ENCODE assay signal across 31 mouse cellular contexts in genomic region chr2:118685088-118685487, GRCm38 (mm10). TPM values are rescaled to one million over a fixed set of nuclear protein-coding genes. Genes with fewer than 3 reads are reported as not detected.
"Had no signal": no experiment of that assay in that cellular context is flagged by ENCODE, and none has a peak within 500 bp of the region (broad histone marks: within the 10 kb centered on the region; RNA-seq: fewer than 3 reads in every experiment).

No protein-coding gene starts in this region.

- H3K4me2 ChIP-seq: embryonic facial prominence, embryonic 12.5 days; embryonic facial prominence, embryonic 13.5 days; embryonic facial prominence, embryonic 15.5 days; forebrain, embryonic 12.5 days; forebrain, embryonic 13.5 days; forebrain, embryonic 15.5 days had no signal

- H3K9me3 ChIP-seq: embryonic facial prominence, embryonic 10.5 days; embryonic facial prominence, embryonic 12.5 days; embryonic facial prominence, embryonic 13.5 days; embryonic facial prominence, embryonic 15.5 days; forebrain, embryonic 10.5 days; forebrain, embryonic 12.5 days; forebrain, embryonic 13.5 days; forebrain, embryonic 15.5 days had no signal

- H3K36me3 ChIP-seq: embryonic facial prominence, embryonic 10.5 days; embryonic facial prominence, embryonic 12.5 days; embryonic facial prominence, embryonic 13.5 days; embryonic facial prominence, embryonic 15.5 days; forebrain, embryonic 10.5 days; forebrain, embryonic 12.5 days; forebrain, embryonic 15.5 days had no signal

- H3K4me3 ChIP-seq: embryonic facial prominence, embryonic 10.5 days; embryonic facial prominence, embryonic 12.5 days; embryonic facial prominence, embryonic 13.5 days; embryonic facial prominence, embryonic 15.5 days; erythroblast, embryonic 14.5 days; forebrain, embryonic 10.5 days; forebrain, embryonic 12.5 days; forebrain, embryonic 13.5 days; forebrain, embryonic 15.5 days; gastrocnemius, adult 2 months; heart, adult 2 months had no signal

- H3K27ac ChIP-seq: embryonic facial prominence, embryonic 10.5 days; embryonic facial prominence, embryonic 12.5 days; embryonic facial prominence, embryonic 13.5 days; embryonic facial prominence, embryonic 15.5 days; forebrain, embryonic 10.5 days; forebrain, embryonic 12.5 days; forebrain, embryonic 13.5 days; forebrain, embryonic 15.5 days; gastrocnemius, adult 2 months; heart, adult 2 months had no signal

- H3K27me3 ChIP-seq: embryonic facial prominence, embryonic 15.5 days; forebrain, embryonic 15.5 days had no signal

- DNase-seq: cerebellum, adult 2 months; cerebellum, adult 8-10 months; cerebellum, adult 9-10 months; cerebellum, adult 9-11 months; cerebellum, postnatal 10 days; cerebellum, postnatal 14 days; cerebellum, postnatal 25 days; cerebellum, postnatal 36 days; embryo, embryonic 11 days; forebrain, postnatal 0 days; gastrocnemius, adult 2 months; gastrocnemius, postnatal 10 days; gastrocnemius, postnatal 14 days; gastrocnemius, postnatal 25 days; gastrocnemius, postnatal 36 days; heart, adult 11 months; heart, adult 18-20 months; heart, adult 2 months had no signal

- H3K4me1 ChIP-seq: embryonic facial prominence, embryonic 12.5 days; forebrain, embryonic 10.5 days; forebrain, embryonic 12.5 days had no signal

- ATAC-seq: forebrain, embryonic 13.5 days; forebrain, embryonic 14.5 days; forebrain, embryonic 15.5 days; forebrain, embryonic 16.5 days; forebrain, postnatal 0 days had no signal

- H3K9ac ChIP-seq: embryonic facial prominence, embryonic 12.5 days; embryonic facial prominence, embryonic 13.5 days; embryonic facial prominence, embryonic 15.5 days; forebrain, embryonic 12.5 days; forebrain, embryonic 13.5 days; forebrain, embryonic 15.5 days; forebrain, postnatal 0 days had no signal

RNA-seq across cellular contexts. Expression of gene Ankrd63, which starts 18.7 kb away (rescaled TPM):
- polyA plus RNA-seq: embryonic facial prominence, embryonic 10.5 days; embryonic facial prominence, embryonic 11.5 days; embryonic facial prominence, embryonic 12.5 days; erythroblast, embryonic 14.5 days; forebrain, embryonic 10.5 days; forebrain, embryonic 11.5 days had no signal
